Mouse (Mus musculus) layer of hippocampus, adult 9-10 months (tissue): ENCODE measurements around the gene Sh3yl1.

Source experiments
- DNase-seq: peaks from one replicate; pipeline ENCODE4 v3.0.0; 2022; ENCODE audit warnings: low spot score

Gene Sh3yl1

DNA sequence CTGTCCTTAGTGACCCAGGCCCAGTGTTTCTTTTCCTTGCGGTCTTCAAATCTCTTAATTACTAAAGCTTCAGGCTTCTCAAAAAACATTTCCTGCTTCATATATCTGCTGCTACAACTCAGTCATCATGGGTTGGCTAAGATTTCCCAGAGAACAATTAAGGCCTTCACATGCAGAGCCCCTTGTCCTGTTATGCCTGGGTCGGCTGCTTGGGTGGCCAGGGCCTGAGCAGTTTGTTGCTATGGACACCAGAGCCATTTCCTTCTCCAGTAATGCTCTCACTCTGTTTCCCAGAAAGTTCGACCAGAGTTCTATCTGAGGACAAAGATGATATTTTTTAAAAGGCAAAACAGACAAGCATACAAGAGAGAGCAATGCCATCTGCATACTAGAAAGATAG is 32.7 kb downstream of the Sh3yl1 start:
- no peak for DNase-seq

DNA sequence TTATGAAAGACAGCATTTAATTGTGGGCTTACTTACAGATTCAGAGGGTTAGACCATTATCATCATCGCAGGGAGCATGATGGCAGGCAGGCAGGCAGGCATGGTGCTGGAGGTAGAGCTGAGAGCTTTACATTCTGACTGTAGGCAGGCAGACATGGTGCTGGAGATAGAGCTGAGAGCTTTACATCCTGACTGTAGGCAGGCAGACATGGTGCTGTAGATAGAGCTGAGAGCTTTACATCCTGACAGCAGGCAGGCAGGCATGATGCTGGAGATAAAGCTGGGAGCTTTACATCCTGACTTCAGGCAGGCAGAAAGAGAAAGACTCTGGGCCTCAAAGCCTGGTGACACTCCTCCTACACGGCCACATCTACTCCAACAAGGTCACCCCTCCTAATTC is 59.2 kb downstream of the Sh3yl1 start:
- no peak for DNase-seq

DNA sequence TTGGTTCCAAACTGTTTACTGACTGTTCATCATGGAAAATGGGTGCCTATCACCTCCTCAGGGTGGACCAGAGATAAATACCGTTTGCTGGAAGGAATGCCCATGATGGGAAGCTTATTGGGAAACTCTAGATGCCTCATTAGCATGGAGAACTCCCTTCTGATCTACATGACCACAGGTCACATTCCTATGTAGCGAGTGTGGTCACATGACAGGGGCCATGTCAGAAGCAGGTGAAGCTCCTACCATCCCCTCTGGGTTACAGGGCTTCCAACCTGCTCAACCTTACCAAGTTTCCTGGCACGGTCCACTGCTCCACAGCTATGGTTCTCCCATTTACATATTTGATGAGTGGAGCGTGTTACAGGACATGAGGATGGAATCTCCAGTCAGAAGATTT is 92.3 kb downstream of the Sh3yl1 start:
- no peak for DNase-seq

DNA sequence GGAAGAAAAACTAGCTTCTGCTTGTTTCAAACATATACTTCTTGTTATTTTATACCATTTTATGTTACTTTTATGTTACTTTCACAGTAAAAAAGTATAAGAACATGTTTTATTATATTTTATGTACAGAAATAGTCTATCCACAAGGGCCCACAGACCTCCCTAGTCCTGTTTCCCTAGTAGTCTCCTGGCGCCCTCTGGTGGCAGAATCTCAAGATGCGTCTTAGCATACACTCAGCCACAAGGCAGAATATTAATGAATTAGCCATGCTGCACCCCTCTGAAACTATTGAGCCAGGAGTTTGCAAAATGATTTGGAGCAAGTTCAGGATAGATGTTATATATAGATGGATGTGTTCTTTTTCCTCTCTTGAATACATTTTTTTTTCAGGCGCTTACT is 93.5 kb downstream of the Sh3yl1 start:
- peak; percentile 58 for DNase-seq

DNA sequence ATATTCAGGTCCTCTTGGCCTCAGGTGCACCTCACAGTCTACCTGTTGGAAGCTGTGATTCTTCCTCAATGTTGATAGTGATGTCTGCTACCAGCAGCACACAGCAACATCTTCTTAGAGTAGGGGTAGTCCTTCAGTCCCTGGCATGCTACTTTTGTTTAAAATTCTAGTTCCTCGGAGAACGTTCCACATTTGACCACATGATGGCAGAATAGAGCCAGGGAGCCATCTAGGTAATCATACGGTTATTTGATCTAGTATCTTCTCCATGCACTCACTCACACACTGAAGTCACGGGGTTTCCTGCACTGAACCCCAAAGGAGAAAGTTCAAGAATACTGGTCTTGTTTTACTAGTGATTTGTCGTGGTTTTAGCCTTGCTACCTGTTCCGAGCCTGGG is 96.7 kb downstream of the Sh3yl1 start:
- no peak for DNase-seq
